Mouse (Mus musculus) MEL (cell line): ENCODE results near the gene 4930432K21Rik. TPM values are rescaled to one million over a fixed set of nuclear protein-coding genes. Genes with fewer than 3 reads are reported as not detected.

Experiments
- DNase-seq: peaks from one replicate; pipeline ENCODE4 v3.0.0; 2011; ENCODE audit warnings: low read depth, low spot score
- H3K27ac ChIP-seq: 2 replicates; pipeline ENCODE4 v1.5.1; 2012; ENCODE audit warnings: low read depth, mild to moderate bottlenecking, control low read depth, low read length, moderate library complexity; ENCODE audit not compliant: control insufficient read depth
- H3K27me3 ChIP-seq, 2 experiments: fragments of 150-350 bp in 1 of 2; sonication (generic) in 1 of 2; 2 replicates each; pipeline ENCODE4 v1.6.1; 2012; ENCODE audit warnings: low read length in 2 of 2, mild to moderate bottlenecking in 2 of 2, improper control_type of control experiment in 1 of 2, moderate library complexity in 1 of 2; ENCODE audit not compliant: insufficient read depth in 2 of 2, control insufficient read depth in 1 of 2
- H3K36me3 ChIP-seq, 2 experiments: 2 replicates each; pipeline ENCODE4 v1.6.1; 2012 to 2014; ENCODE audit warnings: low read length in 2 of 2, improper control_type of control experiment in 1 of 2, inconsistent platforms in 1 of 2, mild to moderate bottlenecking in 1 of 2; ENCODE audit not compliant: insufficient read depth in 2 of 2, control insufficient read depth in 1 of 2
- H3K4me1 ChIP-seq, 2 experiments: fragments of 150-350 bp in 1 of 2; sonication (generic) in 1 of 2; 2 replicates each; pipeline ENCODE4 v1.6.1; 2012; ENCODE audit warnings: low read length in 2 of 2, improper control_type of control experiment in 1 of 2, mild to moderate bottlenecking in 1 of 2; ENCODE audit not compliant: insufficient read depth in 2 of 2, control insufficient read depth in 1 of 2
- H3K4me3 ChIP-seq, 2 experiments: fragments of 150-350 bp in 1 of 2; sonication (generic) in 1 of 2; 2 replicates each; pipeline ENCODE4 v1.5.1; 2012; ENCODE audit warnings: low read depth in 2 of 2, low read length in 2 of 2, mild to moderate bottlenecking in 2 of 2, moderate library complexity in 2 of 2, control low read depth in 1 of 2, improper control_type of control experiment in 1 of 2; ENCODE audit not compliant: control insufficient read depth in 1 of 2, insufficient read depth in 1 of 2
- H3K79me2 ChIP-seq: 2 replicates; pipeline ENCODE4 v1.6.1; 2012; ENCODE audit warnings: mild to moderate bottlenecking, low read length, moderate library complexity; ENCODE audit not compliant: control insufficient read depth, poor library complexity, insufficient read depth
- H3K9ac ChIP-seq: 2 replicates; pipeline ENCODE4 v1.6.1; 2012; ENCODE audit warnings: low read depth, mild to moderate bottlenecking, control low read depth, low read length, moderate library complexity; ENCODE audit not compliant: control insufficient read depth, poor library complexity, severe bottlenecking
- H3K9me3 ChIP-seq: fragments of 150-350 bp; sonication (generic); replicated peaks from 2 replicates; pipeline ENCODE4 v1.6.1; 2012; ENCODE audit warnings: mild to moderate bottlenecking, low read length, improper control_type of control experiment, moderate library complexity; ENCODE audit not compliant: insufficient read depth
- BHLHE40 ChIP-seq: IDR thresholded peaks from 2 replicates; pipeline ENCODE4 v1.6.1; 2012; ENCODE audit warnings: low read depth, mild to moderate bottlenecking, inconsistent platforms, low read length, improper control_type of control experiment, borderline replicate concordance
- CHD1 ChIP-seq: IDR thresholded peaks from 2 replicates; pipeline ENCODE4 v1.6.1; 2012; ENCODE audit warnings: low read depth, mild to moderate bottlenecking, inconsistent platforms, low read length, improper control_type of control experiment
- CHD2 ChIP-seq: IDR thresholded peaks from 2 replicates; pipeline ENCODE4 v1.6.1; 2011; ENCODE audit warnings: low read length, improper control_type of control experiment
- CTCF ChIP-seq, 3 experiments: IDR thresholded peaks in 2 of 3; conservative IDR thresholded peaks in 1 of 3; 2 replicates each; pipeline ENCODE4 v1.5.1; 2011 to 2012; ENCODE audit warnings: low read length in 3 of 3, low read depth in 2 of 3, mild to moderate bottlenecking in 2 of 3, improper control_type of control experiment in 1 of 3, inconsistent platforms in 1 of 3, mixed read lengths in 1 of 3, moderate library complexity in 1 of 3; ENCODE audit not compliant: control insufficient read depth in 1 of 3, insufficient read depth in 1 of 3, poor library complexity in 1 of 3, severe bottlenecking in 1 of 3
- ELF1 ChIP-seq: IDR thresholded peaks from 2 replicates; pipeline ENCODE4 v1.6.1; 2014; ENCODE audit warnings: low read depth, mild to moderate bottlenecking, inconsistent platforms, low read length, improper control_type of control experiment, moderate library complexity
- EP300 ChIP-seq, 2 experiments: IDR thresholded peaks; 2 replicates each; pipeline ENCODE4 v1.6.1; 2011; ENCODE audit warnings: improper control_type of control experiment in 2 of 2, low read length in 2 of 2, low read depth in 1 of 2, mild to moderate bottlenecking in 1 of 2
- ETS1 ChIP-seq: IDR thresholded peaks from 2 replicates; pipeline ENCODE4 v1.6.1; 2012; ENCODE audit warnings: low read depth, mild to moderate bottlenecking, inconsistent platforms, low read length, improper control_type of control experiment, moderate library complexity
- GABPA ChIP-seq: IDR thresholded peaks from 2 replicates; pipeline ENCODE4 v1.6.1; 2012; ENCODE audit warnings: low read depth, mild to moderate bottlenecking, inconsistent platforms, low read length, improper control_type of control experiment, moderate library complexity
- HCFC1 ChIP-seq: IDR thresholded peaks from 2 replicates; pipeline ENCODE4 v1.6.1; 2012; ENCODE audit warnings: low read depth, mild to moderate bottlenecking, inconsistent platforms, low read length, improper control_type of control experiment, moderate library complexity
- JUND ChIP-seq: IDR thresholded peaks from 2 replicates; pipeline ENCODE4 v1.6.1; 2011; ENCODE audit warnings: low read depth, mild to moderate bottlenecking, improper control_type of control experiment, low read length
- KAT2A ChIP-seq: conservative IDR thresholded peaks from 2 replicates; pipeline ENCODE4 v1.6.1; 2012; ENCODE audit warnings: low read depth, low read length, improper control_type of control experiment, inconsistent platforms
- MAZ ChIP-seq: IDR thresholded peaks from 2 replicates; pipeline ENCODE4 v1.6.1; 2012; ENCODE audit warnings: low read depth, mild to moderate bottlenecking, inconsistent platforms, low read length, improper control_type of control experiment
- MEF2A ChIP-seq: IDR thresholded peaks from 2 replicates; pipeline ENCODE4 v1.6.1; 2014; ENCODE audit warnings: low read depth, mild to moderate bottlenecking, inconsistent platforms, low read length, improper control_type of control experiment; ENCODE audit not compliant: poor library complexity, insufficient replicate concordance, severe bottlenecking; ENCODE audit errors: extremely low read depth
- MYB ChIP-seq: IDR thresholded peaks from 2 replicates; pipeline ENCODE4 v1.6.1; 2011; ENCODE audit warnings: mild to moderate bottlenecking, low read depth, low read length, improper control_type of control experiment
- POLR2A ChIP-seq, 2 experiments: IDR thresholded peaks; 2 replicates each; pipeline ENCODE4 v1.6.1; 2011 to 2012; ENCODE audit warnings: low read length in 2 of 2, mild to moderate bottlenecking in 2 of 2, control low read depth in 1 of 2, improper control_type of control experiment in 1 of 2, low read depth in 1 of 2, moderate library complexity in 1 of 2; ENCODE audit not compliant: control insufficient read depth in 1 of 2, insufficient read depth in 1 of 2, poor library complexity in 1 of 2
- POLR2AphosphoS2 ChIP-seq: IDR thresholded peaks from 2 replicates; pipeline ENCODE4 v1.6.1; 2011; ENCODE audit warnings: low read length, improper control_type of control experiment
- POLR2AphosphoS5 ChIP-seq: IDR thresholded peaks from 2 replicates; pipeline ENCODE4 v1.6.1; 2012; ENCODE audit warnings: low read depth, borderline replicate concordance, mild to moderate bottlenecking, inconsistent platforms, low read length, moderate library complexity, mixed read lengths
- RCOR1 ChIP-seq: IDR thresholded peaks from 2 replicates; pipeline ENCODE4 v1.6.1; 2012; ENCODE audit warnings: low read depth, mild to moderate bottlenecking, inconsistent platforms, low read length, improper control_type of control experiment
- SIN3A ChIP-seq: IDR thresholded peaks from 2 replicates; pipeline ENCODE4 v1.6.1; 2012; ENCODE audit warnings: low read length, improper control_type of control experiment, inconsistent platforms
- SMC3 ChIP-seq: IDR thresholded peaks from 2 replicates; pipeline ENCODE4 v1.6.1; 2011; ENCODE audit warnings: low read depth, low read length, improper control_type of control experiment
- TAL1 ChIP-seq: IDR thresholded peaks from 2 replicates; pipeline ENCODE4 v1.6.1; 2012; ENCODE audit warnings: mild to moderate bottlenecking, inconsistent platforms, low read length, moderate library complexity, mixed read lengths
- TBP ChIP-seq: IDR thresholded peaks from 2 replicates; pipeline ENCODE4 v1.8.0; 2011; ENCODE audit warnings: low read depth, low read length, improper control_type of control experiment
- USF1 ChIP-seq: IDR thresholded peaks from 2 replicates; pipeline ENCODE4 v1.6.1; 2014; ENCODE audit warnings: low read depth, mild to moderate bottlenecking, inconsistent platforms, low read length, improper control_type of control experiment, moderate library complexity
- USF2 ChIP-seq, 2 experiments: IDR thresholded peaks; 2 replicates each; pipeline ENCODE4 v1.6.1; 2011 to 2012; ENCODE audit warnings: improper control_type of control experiment in 2 of 2, low read length in 2 of 2, borderline replicate concordance in 1 of 2, inconsistent platforms in 1 of 2, low read depth in 1 of 2, mild to moderate bottlenecking in 1 of 2; ENCODE audit not compliant: insufficient read depth in 1 of 2
- ZC3H11A ChIP-seq: IDR thresholded peaks from 2 replicates; pipeline ENCODE4 v1.6.1; 2012; ENCODE audit warnings: low read depth, mild to moderate bottlenecking, inconsistent platforms, low read length, improper control_type of control experiment
- ZKSCAN1 ChIP-seq: IDR thresholded peaks from 2 replicates; pipeline ENCODE4 v1.6.1; 2012; ENCODE audit warnings: low read depth, mild to moderate bottlenecking, inconsistent platforms, low read length, improper control_type of control experiment, moderate library complexity
- ZMIZ1 ChIP-seq: IDR thresholded peaks from 2 replicates; pipeline ENCODE4 v1.6.1; 2012; ENCODE audit warnings: low read depth, mild to moderate bottlenecking, inconsistent platforms, low read length, improper control_type of control experiment, moderate library complexity
- polyA plus RNA-seq, 2 experiments: library from polyadenylated mRNA; stranded (reverse) in 1 of 2; unstranded in 1 of 2; fragments of >175 nt in 1 of 2; fragments of >200 nt in 1 of 2; gene quantifications; 2 replicates each; pipeline versions ENCODE4 v1.2.1 to v1.2.4; 2012; ENCODE audit warnings: low replicate concordance in 2 of 2, low read depth in 1 of 2; ENCODE audit not compliant: insufficient read length in 2 of 2, insufficient read depth in 1 of 2, missing spikeins in 1 of 2
- total RNA-seq: library from RNA; depleted of rRNA; stranded (reverse); fragments of 300-350 nt; gene quantifications from 2 replicates; pipeline ENCODE4 v1.2.3, GENCODE M21; 2012

Gene 4930432K21Rik
- total and polyA plus RNA-seq, 3 experiments = 2.2 to 3.0 TPM; not detected in 1

DNA sequence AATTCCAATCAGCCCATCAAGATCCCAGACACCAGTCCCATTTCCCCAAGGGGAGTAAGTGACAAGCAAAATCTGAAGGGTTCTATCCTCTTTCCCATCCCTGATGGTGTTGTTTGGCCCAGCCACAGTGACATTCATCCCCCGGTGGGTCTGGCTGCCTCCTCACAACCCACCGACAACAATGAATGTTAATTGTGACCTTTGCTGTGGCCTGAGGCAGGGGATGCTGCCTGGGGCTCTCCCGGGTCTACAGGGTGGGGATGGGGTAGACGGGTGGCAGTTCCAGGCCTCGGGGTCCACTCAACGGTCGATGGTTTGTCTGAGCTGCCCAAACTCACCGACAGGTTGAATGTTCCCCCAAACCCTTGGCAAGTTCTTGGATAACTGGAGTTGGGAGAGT is 30.8 kb downstream of the 4930432K21Rik start:
- H3K9ac ChIP-seq = no peak overlapping the region
- peaks cover 2 to 5% of the 10 kb centered on the region in 2 experiments; a peak in 3 of 4 replicates for H3K4me1 ChIP-seq
- H3K4me3 ChIP-seq = no peak overlapping the region
- no peak for DNase-seq
- H3K79me2 ChIP-seq = peaks cover 2% of the 10 kb centered on the region; the same call in 1 of the 2 replicates
- no peak for TF ChIP-seq SIN3A
- no peak for TF ChIP-seq GABPA
- TF ChIP-seq USF1 = no peak
- TF ChIP-seq BHLHE40 = no peak
- no peak for TF ChIP-seq CHD2
- no peak for TF ChIP-seq ZC3H11A
- TF ChIP-seq MEF2A = no peak
- TF ChIP-seq SMC3 = no peak
- no peak for TF ChIP-seq POLR2AphosphoS5
- TF ChIP-seq ZKSCAN1 = no peak
- TF ChIP-seq ELF1 = no peak
- no peak for TF ChIP-seq CTCF (IDR thresholded peaks at IDR 0.05 in 2 of 3, conservative IDR thresholded peaks at IDR 0.05 in 1 of 3; ENCODE audit: control insufficient read depth in 1 of 3, insufficient read depth in 1 of 3, low read depth in 2 of 3, low read length in 3 of 3, poor library complexity in 1 of 3, severe bottlenecking in 1 of 3)
- TF ChIP-seq TBP = no peak
- no peak for TF ChIP-seq USF2 (IDR thresholded peaks at IDR 0.05; ENCODE audit: borderline replicate concordance in 1 of 2, insufficient read depth in 1 of 2, low read depth in 1 of 2, low read length in 2 of 2)
- no peak for TF ChIP-seq RCOR1
- no peak for TF ChIP-seq MYB
- no peak for TF ChIP-seq TAL1
- no peak for TF ChIP-seq ZMIZ1
- no peak overlapping the region for H3K27ac ChIP-seq
- no peaks in the 10 kb centered on the region for H3K36me3 ChIP-seq
- H3K27me3 ChIP-seq = no peaks in the 10 kb centered on the region
- H3K9me3 ChIP-seq = no peaks in the 10 kb centered on the region

DNA sequence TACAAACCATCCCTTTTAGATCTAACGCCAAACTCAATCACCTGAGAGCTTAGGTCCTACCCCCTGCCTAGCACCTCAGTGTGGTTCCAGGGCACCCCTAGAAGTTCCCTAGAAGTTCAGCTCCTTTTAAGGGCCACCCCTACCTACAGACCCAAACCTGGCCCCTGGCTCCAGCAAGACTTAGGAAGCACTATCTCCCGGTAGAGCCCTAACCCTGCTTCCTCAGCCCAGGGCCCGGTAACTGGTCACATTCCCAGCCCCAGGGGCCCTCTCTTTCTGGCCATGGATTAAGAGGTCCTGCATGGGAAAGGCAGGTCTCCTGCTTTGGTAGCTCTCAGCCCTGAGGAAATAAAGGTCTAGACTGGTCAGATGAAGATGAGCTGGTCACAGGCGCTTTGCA is 32.1 kb downstream of the 4930432K21Rik start:
- DNase-seq = no peak
- Histone ChIP-seq H3K9ac (no peak overlapping the region), H3K27me3 (no peaks in the 10 kb centered on the region), H3K4me1 (peaks cover 2 to 11% of the 10 kb centered on the region in 2 experiments; a peak in 3 of 4 replicates), H3K27ac (no peak overlapping the region), H3K36me3 (no peaks in the 10 kb centered on the region), H3K9me3 (no peaks in the 10 kb centered on the region), H3K79me2 (peaks cover 8% of the 10 kb centered on the region; the same call in 1 of the 2 replicates), H3K4me3 (no peak overlapping the region)
- TF ChIP-seq POLR2AphosphoS2 = no peak
- no peak for TF ChIP-seq MAZ
- TF ChIP-seq CHD2 = no peak
- no peak for TF ChIP-seq BHLHE40
- no peak for TF ChIP-seq SIN3A
- no peak for TF ChIP-seq TBP
- TF ChIP-seq EP300 (IDR thresholded peaks at IDR 0.05; ENCODE audit: low read depth in 1 of 2, low read length in 2 of 2) = no peak
- TF ChIP-seq ZMIZ1 = no peak
- TF ChIP-seq ZC3H11A = no peak
- no peak for TF ChIP-seq ETS1
- TF ChIP-seq JUND = no peak
- TF ChIP-seq CHD1 = no peak
- TF ChIP-seq POLR2A (IDR thresholded peaks at IDR 0.05; ENCODE audit: control insufficient read depth in 1 of 2, insufficient read depth in 1 of 2, low read depth in 1 of 2, low read length in 2 of 2, poor library complexity in 1 of 2) = no peak
- no peak for TF ChIP-seq USF2 (IDR thresholded peaks at IDR 0.05; ENCODE audit: borderline replicate concordance in 1 of 2, insufficient read depth in 1 of 2, low read depth in 1 of 2, low read length in 2 of 2)
- TF ChIP-seq KAT2A = no peak
- TF ChIP-seq HCFC1 = no peak
